12 mouse cellular contexts compared by ENCODE assay signal in the genomic region with DNA sequence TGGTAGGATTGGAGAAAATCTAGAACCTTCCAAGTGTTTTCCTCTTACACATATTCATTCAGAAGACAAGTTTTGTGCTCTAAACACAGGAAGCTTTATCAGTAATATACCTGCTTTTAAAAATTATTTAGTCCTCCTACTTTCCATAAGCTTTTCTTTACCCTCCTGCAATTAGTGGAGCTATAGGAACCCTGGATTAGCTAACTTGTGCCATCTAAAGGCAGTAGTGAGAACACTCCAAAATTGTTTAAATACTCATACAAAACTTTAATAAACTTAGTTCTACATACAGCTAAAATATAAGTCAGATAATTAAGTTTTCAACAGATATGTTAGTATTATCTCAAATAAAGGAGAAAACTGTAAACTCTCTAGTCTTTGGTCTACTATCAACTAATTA.
DNase-seq lines count a peak whose midpoint lies in the region; ATAC-seq and TF ChIP-seq lines count a peak whose summit lies in the region.
"Had no signal": no experiment of that assay in that cellular context is flagged by ENCODE, and none has a peak within 500 bp of the region (broad histone marks: within the 10 kb centered on the region; RNA-seq: fewer than 3 reads in every experiment).

No protein-coding gene starts in this region.

- H3K4me3 ChIP-seq in hindbrain, embryonic 14.5 days (replicated peaks; ENCODE audit: low read length): no peak overlapping the region
- H3K4me3 ChIP-seq in hindbrain, embryonic 12.5 days: no peak overlapping the region
- no peak overlapping the region for H3K4me3 ChIP-seq in lung, adult 2 months (replicated peaks; ENCODE audit: extremely low read depth, low read depth, low read length)
- no peak overlapping the region for H3K4me3 ChIP-seq in embryonic facial prominence, embryonic 14.5 days (ENCODE audit: low read depth, low read length)
- H3K4me3 ChIP-seq in cerebellum, adult 2 months (replicated peaks; ENCODE audit: insufficient read depth, low read depth, low read length): no peak overlapping the region
- H3K4me3 ChIP-seq: forebrain, embryonic 10.5 days; limb, embryonic 12.5 days had no signal

- peak; percentile 65 for DNase-seq in hindbrain, embryonic 14.5 days (ENCODE audit: low spot score)
- no peak for DNase-seq in lung, adult 2 months
- DNase-seq in lung, postnatal 14 days: no peak
- peak; percentile 37 for DNase-seq in Muller cell, postnatal 12 days (ENCODE audit: inconsistent ontology term)
- peak; percentile 34 for DNase-seq in embryonic facial prominence, embryonic 14.5 days (ENCODE audit: low spot score)
- no peak for DNase-seq in spleen, adult 12 weeks (ENCODE audit: low spot score)
- no peak for DNase-seq in cerebellum, adult 2 months

- no peaks in the 10 kb centered on the region for H3K27me3 ChIP-seq in hindbrain, embryonic 14.5 days (ENCODE audit: control insufficient read depth, insufficient read depth, low read length)
- H3K27me3 ChIP-seq in hindbrain, embryonic 12.5 days: no peaks in the 10 kb centered on the region
- no peaks in the 10 kb centered on the region for H3K27me3 ChIP-seq in embryonic facial prominence, embryonic 14.5 days (replicated peaks; ENCODE audit: control insufficient read depth, insufficient read depth, low read length)
- no peaks in the 10 kb centered on the region for H3K27me3 ChIP-seq in cerebellum, adult 2 months (ENCODE audit: control insufficient read depth, insufficient read depth, low read length)
- H3K27me3 ChIP-seq: limb, embryonic 12.5 days had no signal

- no peaks in the 10 kb centered on the region for H3K36me3 ChIP-seq in hindbrain, embryonic 14.5 days (replicated peaks; ENCODE audit: control insufficient read depth, insufficient read depth)
- no peaks in the 10 kb centered on the region for H3K36me3 ChIP-seq in hindbrain, embryonic 12.5 days
- H3K36me3 ChIP-seq in embryonic facial prominence, embryonic 14.5 days (ENCODE audit: control insufficient read depth, insufficient read depth, low read length): no peaks in the 10 kb centered on the region
- H3K36me3 ChIP-seq: forebrain, embryonic 10.5 days; limb, embryonic 12.5 days had no signal

- H3K4me2 ChIP-seq in hindbrain, embryonic 14.5 days (replicated peaks): no peak overlapping the region
- H3K4me2 ChIP-seq in hindbrain, embryonic 12.5 days (replicated peaks): no peak overlapping the region
- no peak overlapping the region for H3K4me2 ChIP-seq in embryonic facial prominence, embryonic 14.5 days (ENCODE audit: low read depth, low read length)
- H3K4me2 ChIP-seq: limb, embryonic 12.5 days had no signal

- TF ChIP-seq POLR2A in lung, adult 2 months (IDR thresholded peaks at IDR 0.05; ENCODE audit: borderline replicate concordance, extremely low read depth, low read depth, low read length): no peak
- no peak for TF ChIP-seq POLR2A in cerebellum, adult 2 months (IDR thresholded peaks at IDR 0.05; ENCODE audit: borderline replicate concordance, insufficient read depth, low read length)

- no peaks in the 10 kb centered on the region for H3K4me1 ChIP-seq in hindbrain, embryonic 14.5 days (replicated peaks; ENCODE audit: control insufficient read depth, insufficient read depth, low read length)
- no peaks in the 10 kb centered on the region for H3K4me1 ChIP-seq in hindbrain, embryonic 12.5 days
- H3K4me1 ChIP-seq in lung, adult 2 months (ENCODE audit: control insufficient read depth, insufficient read depth, low read length): no peaks in the 10 kb centered on the region
- H3K4me1 ChIP-seq in embryonic facial prominence, embryonic 14.5 days (ENCODE audit: control insufficient read depth, insufficient read depth, low read length): no peaks in the 10 kb centered on the region
- no peaks in the 10 kb centered on the region for H3K4me1 ChIP-seq in cerebellum, adult 2 months (ENCODE audit: control insufficient read depth, insufficient read depth, low read length)
- H3K4me1 ChIP-seq: forebrain, embryonic 10.5 days; limb, embryonic 12.5 days had no signal

- no peaks in the 10 kb centered on the region for H3K9me3 ChIP-seq in hindbrain, embryonic 14.5 days (ENCODE audit: control insufficient read depth, low read length)
- H3K9me3 ChIP-seq in hindbrain, embryonic 12.5 days (replicated peaks): no peaks in the 10 kb centered on the region
- no peaks in the 10 kb centered on the region for H3K9me3 ChIP-seq in embryonic facial prominence, embryonic 14.5 days (ENCODE audit: control insufficient read depth, low read length)
- H3K9me3 ChIP-seq: forebrain, embryonic 10.5 days; limb, embryonic 12.5 days had no signal

- ATAC-seq in hindbrain, embryonic 14.5 days (ENCODE audit: low FRiP score): no peak
- no peak for ATAC-seq in hindbrain, embryonic 12.5 days (ENCODE audit: low FRiP score)
- ATAC-seq in embryonic facial prominence, embryonic 14.5 days (ENCODE audit: low read depth): no peak
- ATAC-seq: activated CD4-positive, CD25-positive, alpha-beta regulatory T cell, adult 4 months; intestine, embryonic 16.5 days had no signal

- peak; percentile 18; the same call in 1 of the 2 replicates for TF ChIP-seq CTCF in lung, adult 2 months (IDR thresholded peaks at IDR 0.05; ENCODE audit: insufficient read depth, low read length)
- TF ChIP-seq CTCF in cerebellum, adult 2 months (IDR thresholded peaks at IDR 0.05; ENCODE audit: borderline replicate concordance, insufficient read depth, low read depth, low read length): no peak

- no peak overlapping the region for H3K9ac ChIP-seq in hindbrain, embryonic 14.5 days
- no peak overlapping the region for H3K9ac ChIP-seq in hindbrain, embryonic 12.5 days
- H3K9ac ChIP-seq in embryonic facial prominence, embryonic 14.5 days (ENCODE audit: low read depth, low read length): no peak overlapping the region
- H3K9ac ChIP-seq: limb, embryonic 12.5 days had no signal

- no peak overlapping the region for H3K27ac ChIP-seq in hindbrain, embryonic 14.5 days
- no peak overlapping the region for H3K27ac ChIP-seq in hindbrain, embryonic 12.5 days
- H3K27ac ChIP-seq in embryonic facial prominence, embryonic 14.5 days (replicated peaks; ENCODE audit: low read depth, low read length): no peak overlapping the region
- no peak overlapping the region for H3K27ac ChIP-seq in cerebellum, adult 2 months (ENCODE audit: insufficient read depth, low read length)
- H3K27ac ChIP-seq: forebrain, embryonic 10.5 days; limb, embryonic 12.5 days had no signal

Comparison
In these comparisons a context has a peak if more than half of its experiments do, and no peak if none do; other contexts are left out.
1. DNase-seq: peak in hindbrain, embryonic 14.5 days (single experiment), Muller cell, postnatal 12 days (single experiment) and embryonic facial prominence, embryonic 14.5 days (single experiment); none in lung, adult 2 months (single experiment), lung, postnatal 14 days (single experiment), spleen, adult 12 weeks (single experiment) and cerebellum, adult 2 months (0 of 2).